Mouse (Mus musculus) testis, adult 2 months (tissue): ENCODE measurements around the gene Mms22l. TPM values are rescaled to one million over a fixed set of nuclear protein-coding genes. Genes with fewer than 3 reads are reported as not detected.
"Not testable (repeated sequence)": the region's sequence is repeated elsewhere in the genome, so short reads cannot be mapped to it uniquely, and the experiment has no call there.

Experiments used
- H3K27ac ChIP-seq: fragments of 200-500 bp; 2 replicates; pipeline ENCODE4 v1.5.1; 2012; ENCODE audit warnings: low read depth, low read length; ENCODE audit not compliant: control insufficient read depth, insufficient read depth
- H3K27me3 ChIP-seq: fragments of 200-500 bp; 2 replicates; pipeline ENCODE4 v1.6.1; 2012; ENCODE audit warnings: mild to moderate bottlenecking, low read length, moderate library complexity; ENCODE audit not compliant: control insufficient read depth, insufficient read depth
- H3K36me3 ChIP-seq: fragments of 200-500 bp; 2 replicates; pipeline ENCODE4 v1.6.1; 2012; ENCODE audit warnings: mild to moderate bottlenecking, low read length; ENCODE audit not compliant: control insufficient read depth, insufficient read depth
- H3K4me1 ChIP-seq: fragments of 200-500 bp; 2 replicates; pipeline ENCODE4 v1.6.1; 2012; ENCODE audit warnings: low read length; ENCODE audit not compliant: control insufficient read depth, insufficient read depth
- H3K4me3 ChIP-seq: fragments of 200-500 bp; 2 replicates; pipeline ENCODE4 v1.5.1; 2012; ENCODE audit warnings: low read depth, mild to moderate bottlenecking, low read length, moderate library complexity, mixed read lengths; ENCODE audit not compliant: control insufficient read depth
- CTCF ChIP-seq: fragments of 200-500 bp; IDR thresholded peaks from 2 replicates; pipeline ENCODE4 v1.5.1; 2012; ENCODE audit warnings: low read depth, mild to moderate bottlenecking, inconsistent platforms, low read length, moderate library complexity; ENCODE audit not compliant: control insufficient read depth, insufficient read depth, insufficient replicate concordance
- POLR2A ChIP-seq: fragments of 200-500 bp; IDR thresholded peaks from 2 replicates; pipeline ENCODE4 v1.6.1; 2012; ENCODE audit warnings: low read depth, mild to moderate bottlenecking, inconsistent platforms, low read length, moderate library complexity; ENCODE audit not compliant: control insufficient read depth
- polyA plus RNA-seq: library from polyadenylated mRNA; depleted of rRNA; stranded (reverse); fragments of >200 nt; gene quantifications from 2 replicates; pipeline ENCODE4 v1.2.3, GENCODE M21; 2012; rRNA removed

Gene Mms22l
- 5.1 and 6.9 TPM in 2 replicates for polyA plus RNA-seq

DNA sequence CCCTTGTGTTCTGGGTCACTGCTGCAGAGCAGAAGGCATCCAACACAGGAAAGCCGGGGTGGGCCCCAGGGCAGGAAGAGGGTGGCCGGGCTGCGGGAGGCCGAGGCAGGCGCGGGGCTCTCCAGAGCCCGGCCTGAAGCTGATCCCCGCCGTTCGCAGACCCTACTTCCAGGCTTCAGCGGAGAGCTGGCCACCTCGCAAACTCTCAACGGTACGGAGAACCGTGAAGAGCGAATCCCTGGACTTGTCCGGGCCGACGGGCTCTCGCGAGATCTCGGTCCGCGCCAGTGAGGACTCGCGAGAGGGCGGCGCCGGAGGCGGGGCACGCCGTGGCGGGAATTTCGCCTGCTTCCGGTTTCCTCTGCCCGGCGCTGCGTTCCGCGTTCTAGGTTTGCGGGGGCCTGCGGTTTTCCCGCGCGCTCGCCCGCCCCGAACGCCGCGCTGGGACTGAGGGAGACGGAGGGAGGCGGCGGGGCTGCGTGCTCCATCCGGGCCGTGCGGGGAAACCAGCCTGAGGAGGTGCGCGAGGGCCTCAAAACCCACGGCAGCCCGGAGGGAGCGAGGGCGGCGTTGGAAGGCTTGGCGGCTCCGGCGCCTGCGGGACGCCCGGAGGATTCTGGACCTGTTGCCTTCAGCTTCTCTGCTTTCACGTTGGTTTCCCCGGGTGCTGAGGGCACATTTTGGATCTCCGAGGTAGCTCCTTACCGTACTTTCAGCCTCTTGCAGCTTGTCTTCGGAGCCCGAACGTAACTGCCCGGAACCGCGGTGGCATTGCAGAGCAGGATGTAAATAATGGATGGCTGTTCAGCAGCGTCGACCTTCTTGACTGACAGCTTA, at the start of gene Mms22l:
Gene Mms22l (plus strand): TSS at position 336 of the 837 bp plus-strand sequence.
- Histone ChIP-seq H3K36me3 (no peaks in the 10 kb centered on the region), H3K27me3 (no peaks in the 10 kb centered on the region), H3K4me1 (peaks cover 2% of the 10 kb centered on the region; the same call in 1 of the 2 replicates), H3K4me3 (peak within 1 kb of the TSS; percentile 85), H3K27ac (peak within 1 kb of the TSS; percentile 90)
- no peak for TF ChIP-seq CTCF
- TF ChIP-seq POLR2A = peak; percentile 97

DNA sequence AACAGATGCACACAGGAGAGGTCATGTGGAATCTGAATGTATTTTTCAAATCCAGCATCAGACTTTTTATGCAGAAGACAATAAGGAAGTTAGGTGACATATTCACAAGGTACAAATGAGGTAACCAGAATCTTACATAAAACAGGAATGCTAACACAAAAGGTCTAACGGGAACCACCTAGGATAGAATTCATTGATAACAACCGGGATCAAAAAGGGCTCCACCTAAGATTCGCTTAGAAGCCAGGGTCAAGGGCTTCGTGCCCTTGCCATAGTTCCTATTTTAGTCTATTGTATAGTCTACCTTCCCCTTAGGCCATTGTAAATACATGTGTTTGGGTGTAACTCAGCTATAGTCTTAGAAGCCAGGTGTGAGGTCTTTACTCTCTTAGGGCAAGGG, 12.2 kb upstream of the Mms22l start:
- not testable (repeated sequence) for H3K36me3 ChIP-seq, H3K27me3 ChIP-seq, H3K4me3 ChIP-seq, H3K4me1 ChIP-seq, H3K27ac ChIP-seq

- H3K4me3 ChIP-seq = peak overlapping the region; percentile 85
- H3K36me3 ChIP-seq = no peaks in the 10 kb centered on the region
- H3K4me1 ChIP-seq = peaks cover 2% of the 10 kb centered on the region; the same call in 1 of the 2 replicates
- peak overlapping the region; percentile 77 for H3K27ac ChIP-seq
- no peaks in the 10 kb centered on the region for H3K27me3 ChIP-seq
- TF ChIP-seq POLR2A = no peak
- no peak for TF ChIP-seq CTCF
Observed at GRCm38 (mm10) chr4:24496953-24497319, 685 bp downstream of the Mms22l start.

DNA sequence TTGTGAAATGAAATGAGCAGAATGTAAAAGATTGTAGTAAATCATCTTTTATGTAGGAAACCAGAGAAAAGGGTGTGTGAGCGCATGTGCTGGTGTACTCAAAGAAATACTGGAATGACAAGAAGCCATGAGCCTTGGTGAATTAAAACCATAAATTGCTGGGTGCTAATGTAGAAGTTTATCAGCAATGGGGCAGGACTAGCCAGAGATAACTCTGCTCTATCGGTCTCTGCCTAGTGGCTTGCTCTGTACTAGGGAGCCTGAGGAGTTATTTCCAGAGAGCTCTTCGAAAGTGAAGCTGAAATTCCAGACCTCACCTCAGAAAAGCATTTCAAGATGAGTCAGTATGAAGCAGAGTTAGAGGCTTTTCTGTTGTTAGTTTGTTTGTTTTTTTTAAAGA, 12.9 kb downstream of the Mms22l start:
- no peaks in the 10 kb centered on the region for H3K27me3 ChIP-seq
- H3K27ac ChIP-seq = no peak overlapping the region
- H3K36me3 ChIP-seq = no peaks in the 10 kb centered on the region
- no peak overlapping the region for H3K4me3 ChIP-seq
- TF ChIP-seq POLR2A = no peak
- no peak for TF ChIP-seq CTCF
- H3K4me1 ChIP-seq = no peaks in the 10 kb centered on the region

- TF ChIP-seq CTCF = no peak
- TF ChIP-seq POLR2A = no peak
- Histone ChIP-seq H3K27me3 (no peaks in the 10 kb centered on the region), H3K4me1 (no peaks in the 10 kb centered on the region), H3K4me3 (no peak overlapping the region), H3K27ac (no peak overlapping the region), H3K36me3 (no peaks in the 10 kb centered on the region)
Observed at GRCm38 (mm10) chr4:24536989-24537388, 40.7 kb downstream of the Mms22l start.

DNA sequence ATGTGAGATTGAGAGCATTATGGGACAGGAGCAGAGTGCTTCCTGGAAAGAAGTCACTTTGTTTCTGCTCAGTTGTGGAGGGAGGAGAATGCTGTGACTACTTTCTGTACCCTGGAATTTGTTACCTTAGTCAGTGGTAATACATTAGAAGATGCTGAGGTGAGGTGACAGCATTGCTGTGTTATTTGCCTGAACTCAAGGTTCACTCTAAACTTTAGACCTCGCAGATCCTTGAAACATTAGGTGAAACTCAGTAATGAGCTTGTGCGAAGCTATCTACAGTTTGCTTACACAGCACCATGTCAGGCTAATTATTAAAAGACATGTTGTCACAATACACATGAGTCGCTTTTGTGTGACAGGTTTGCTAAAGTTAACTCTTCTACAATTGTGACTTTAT, 47.2 kb downstream of the Mms22l start:
- Histone ChIP-seq H3K27ac (no peak overlapping the region), H3K27me3 (no peaks in the 10 kb centered on the region), H3K4me3 (no peak overlapping the region), H3K36me3 (no peaks in the 10 kb centered on the region), H3K4me1 (no peaks in the 10 kb centered on the region)
- TF ChIP-seq POLR2A = no peak
- no peak for TF ChIP-seq CTCF

GRCm38 (mm10) chr4:24544677-24545151, 48.5 kb downstream of the Mms22l start:
- Histone ChIP-seq H3K4me3 (no peak overlapping the region), H3K27ac (no peak overlapping the region)
- TF ChIP-seq CTCF = peak; percentile 20; the same call in 1 of the 2 replicates
- TF ChIP-seq POLR2A = no peak

More at GRCm38 (mm10) chr4:24544677-24545151, 48.5 kb downstream of the Mms22l start:
- H3K27me3 ChIP-seq = no peaks in the 10 kb centered on the region
- no peaks in the 10 kb centered on the region for H3K36me3 ChIP-seq
- no peaks in the 10 kb centered on the region for H3K4me1 ChIP-seq
